In genomic region chr14:16439385-16440126, GRCm38 (mm10) we compare ENCODE assay signal across 20 mouse cellular contexts.
DNase-seq lines count a peak whose midpoint lies in the region; ATAC-seq and TF ChIP-seq lines count a peak whose summit lies in the region.
"Had no signal": no experiment of that assay in that cellular context is flagged by ENCODE, and none has a peak within 500 bp of the region (broad histone marks: within the 10 kb centered on the region; RNA-seq: fewer than 3 reads in every experiment).

No protein-coding gene starts in this region.

- no peak for TF ChIP-seq POLR2A in brain, embryonic 14.5 days (IDR thresholded peaks at IDR 0.05; ENCODE audit: borderline replicate concordance, extremely low read depth, insufficient read depth, insufficient read length, poor library complexity, severe bottlenecking)

- TF ChIP-seq CTCF in gastrocnemius, adult 2 months (IDR thresholded peaks at IDR 0.05), result no peak
- no peak for TF ChIP-seq CTCF in brain, embryonic 14.5 days (IDR thresholded peaks at IDR 0.05; ENCODE audit: borderline replicate concordance, extremely low read depth, insufficient read depth, insufficient read length)

- intact Hi-C loops in gastrocnemius, adult 2 months (cut with DNase I), result loop anchor here (5.0 to 10.0 kb wide), 2 partner anchors 73 to 965 kb away; no protein-coding TSS in a partner anchor

- H3K9me3 ChIP-seq in limb, embryonic 12.5 days, result no peaks in the 10 kb centered on the region
- H3K9me3 ChIP-seq in limb, embryonic 10.5 days (replicated peaks), result no peaks in the 10 kb centered on the region
- H3K9me3 ChIP-seq in neural tube, embryonic 12.5 days, result no peaks in the 10 kb centered on the region
- H3K9me3 ChIP-seq: hindbrain, embryonic 15.5 days; lung, embryonic 15.5 days had no signal

- H3K4me2 ChIP-seq in limb, embryonic 12.5 days, result no peak overlapping the region
- no peak overlapping the region for H3K4me2 ChIP-seq in neural tube, embryonic 12.5 days (replicated peaks)
- H3K4me2 ChIP-seq: hindbrain, embryonic 15.5 days; lung, embryonic 15.5 days had no signal

- H3K4me3 ChIP-seq in gastrocnemius, adult 2 months, result no peak overlapping the region
- no peak overlapping the region for H3K4me3 ChIP-seq in limb, embryonic 12.5 days (replicated peaks)
- H3K4me3 ChIP-seq in limb, embryonic 10.5 days, result no peak overlapping the region
- no peak overlapping the region for H3K4me3 ChIP-seq in neural tube, embryonic 12.5 days
- H3K4me3 ChIP-seq: hindbrain, embryonic 15.5 days; lung, embryonic 15.5 days had no signal

- no peaks in the 10 kb centered on the region for H3K27me3 ChIP-seq in limb, embryonic 12.5 days
- no peaks in the 10 kb centered on the region for H3K27me3 ChIP-seq in limb, embryonic 10.5 days (ENCODE audit: low read depth, poor library complexity, severe bottlenecking)
- no peaks in the 10 kb centered on the region for H3K27me3 ChIP-seq in neural tube, embryonic 12.5 days (replicated peaks)
- H3K27me3 ChIP-seq: hindbrain, embryonic 15.5 days; lung, embryonic 15.5 days had no signal

- no peak for DNase-seq in gastrocnemius, adult 2 months
- DNase-seq in gastrocnemius, adult 8-10 months (ENCODE audit: low spot score in 2 of 2), result no peak
- no peak for DNase-seq in limb, embryonic 10.5 days (ENCODE audit: low spot score)
- DNase-seq in brain, embryonic 14.5 days (ENCODE audit: low read depth), result peak; percentile 54
- no peak for DNase-seq in embryo, embryonic 10.5 days (ENCODE audit: low spot score)
- DNase-seq: B cell, adult 2 months; cerebellum, adult 2 months; cerebellum, postnatal 36 days; gastrocnemius, postnatal 25 days; kidney, adult 18-20 months; kidney, postnatal 36 days; layer of hippocampus, adult 9-11 months; midbrain, embryonic 14.5 days; thymus, postnatal 25 days had no signal

- ATAC-seq in limb, embryonic 12.5 days (ENCODE audit: insufficient number of reproducible peaks, insufficient read depth, low FRiP score, low TSS enrichment, low read depth), result 0 out of 2 replicates have a peak, but pooled peaks have one; percentile 18
- peak; percentile 54; the same call in 1 of the 2 replicates for ATAC-seq in neural tube, embryonic 12.5 days (ENCODE audit: low FRiP score, low read depth)
- ATAC-seq in inflammation-experienced regulatory T-cells, adult 6 months, result no peak

- H3K4me1 ChIP-seq in limb, embryonic 12.5 days (replicated peaks), result peaks cover 9% of the 10 kb centered on the region
- H3K4me1 ChIP-seq in limb, embryonic 10.5 days, result peaks cover 6% of the 10 kb centered on the region; the same call in 1 of the 2 replicates
- no peaks in the 10 kb centered on the region; the same call in 1 of the 2 replicates for H3K4me1 ChIP-seq in neural tube, embryonic 12.5 days
- H3K4me1 ChIP-seq: lung, embryonic 15.5 days had no signal

- H3K36me3 ChIP-seq in limb, embryonic 12.5 days, result peaks cover 24% of the 10 kb centered on the region
- H3K36me3 ChIP-seq in limb, embryonic 10.5 days, result peaks cover 33% of the 10 kb centered on the region
- peaks cover 43% of the 10 kb centered on the region for H3K36me3 ChIP-seq in neural tube, embryonic 12.5 days
- H3K36me3 ChIP-seq: hindbrain, embryonic 15.5 days had no signal

- H3K27ac ChIP-seq in gastrocnemius, adult 2 months, result peak overlapping the region; percentile 40; the same call in 1 of the 2 replicates
- no peak overlapping the region for H3K27ac ChIP-seq in limb, embryonic 12.5 days
- H3K27ac ChIP-seq in limb, embryonic 10.5 days, result no peak overlapping the region
- H3K27ac ChIP-seq in neural tube, embryonic 12.5 days, result no peak overlapping the region
- H3K27ac ChIP-seq: hindbrain, embryonic 15.5 days; liver, embryonic 14.5 days; lung, embryonic 15.5 days had no signal

- H3K9ac ChIP-seq in limb, embryonic 12.5 days (replicated peaks), result no peak overlapping the region
- no peak overlapping the region for H3K9ac ChIP-seq in neural tube, embryonic 12.5 days
- H3K9ac ChIP-seq: hindbrain, embryonic 15.5 days; liver, embryonic 14.5 days; lung, embryonic 15.5 days had no signal

- WGBS in limb, embryonic 12.5 days, result 42% methylated on average over 6 of the region's 6 CpGs
- 84% methylated on average over 6 of the region's 6 CpGs for WGBS in limb, embryonic 10.5 days
- WGBS in neural tube, embryonic 12.5 days, result 54% methylated on average over 6 of the region's 6 CpGs
